Mouse (Mus musculus): ENCODE data around the gene Mapkap1. TPM values are rescaled to one million over a fixed set of nuclear protein-coding genes. Genes with fewer than 3 reads are reported as not detected.

The Mapkap1 gene
- polyA plus RNA-seq, 1 experiment, result 52.5 TPM

GRCm38 (mm10) chr2:34407596-34407995 is 1.0 kb downstream of the Mapkap1 start:
- no peak overlapping the region for H3K27ac ChIP-seq (ENCODE audit: insufficient read depth, low read depth, low read length)
- no peaks in the 10 kb centered on the region for H3K36me3 ChIP-seq (ENCODE audit: control insufficient read depth, insufficient read depth, low read length)
- peaks cover 3% of the 10 kb centered on the region; the same call in 1 of the 2 replicates for H3K4me1 ChIP-seq (ENCODE audit: control insufficient read depth, insufficient read depth, insufficient read length, low read length)
- no peak for TF ChIP-seq CTCF (IDR thresholded peaks at IDR 0.05; ENCODE audit: extremely low read depth, insufficient read length, insufficient replicate concordance, low read depth, low read length)
- no peak for TF ChIP-seq POLR2A (IDR thresholded peaks at IDR 0.05; ENCODE audit: low read depth, low read length)
- 22% methylated on average over 7 of the region's 7 CpGs for WGBS
- no peaks in the 10 kb centered on the region for H3K27me3 ChIP-seq (ENCODE audit: control insufficient read depth, insufficient read depth, low read length)
- peak overlapping the region; percentile 92 for H3K4me3 ChIP-seq (ENCODE audit: low read depth, low read length)

GRCm38 (mm10) chr2:34408341-34408740 is 1.8 kb downstream of the Mapkap1 start:
- 95% methylated on average over 10 of the region's 10 CpGs for WGBS
- no peak overlapping the region for H3K4me3 ChIP-seq (ENCODE audit: low read depth, low read length)
- peaks cover 3% of the 10 kb centered on the region; the same call in 1 of the 2 replicates for H3K4me1 ChIP-seq (ENCODE audit: control insufficient read depth, insufficient read depth, insufficient read length, low read length)
- H3K27me3 ChIP-seq (ENCODE audit: control insufficient read depth, insufficient read depth, low read length), result no peaks in the 10 kb centered on the region
- H3K27ac ChIP-seq (ENCODE audit: insufficient read depth, low read depth, low read length), result no peak overlapping the region
- H3K36me3 ChIP-seq (ENCODE audit: control insufficient read depth, insufficient read depth, low read length), result 0 out of 2 replicates have a peak, but pooled peaks cover 3% of the 10 kb centered on the region
- TF ChIP-seq POLR2A (IDR thresholded peaks at IDR 0.05; ENCODE audit: low read depth, low read length), result no peak
- no peak for TF ChIP-seq CTCF (IDR thresholded peaks at IDR 0.05; ENCODE audit: extremely low read depth, insufficient read length, insufficient replicate concordance, low read depth, low read length)

GRCm38 (mm10) chr2:34409741-34410340 is 3.3 kb downstream of the Mapkap1 start:
- Histone ChIP-seq H3K4me1 (ENCODE audit: control insufficient read depth, insufficient read depth, insufficient read length, low read length) (peaks cover 3% of the 10 kb centered on the region; the same call in 1 of the 2 replicates), H3K36me3 (ENCODE audit: control insufficient read depth, insufficient read depth, low read length) (0 out of 2 replicates have a peak, but pooled peaks cover 3% of the 10 kb centered on the region), H3K4me3 (ENCODE audit: low read depth, low read length) (no peak overlapping the region), H3K27me3 (ENCODE audit: control insufficient read depth, insufficient read depth, low read length) (no peaks in the 10 kb centered on the region), H3K27ac (ENCODE audit: insufficient read depth, low read depth, low read length) (no peak overlapping the region)
- no peak for TF ChIP-seq CTCF (IDR thresholded peaks at IDR 0.05; ENCODE audit: extremely low read depth, insufficient read length, insufficient replicate concordance, low read depth, low read length)
- no peak for TF ChIP-seq POLR2A (IDR thresholded peaks at IDR 0.05; ENCODE audit: low read depth, low read length)
- WGBS, result 71% methylated on average over 5 of the region's 5 CpGs

GRCm38 (mm10) chr2:34420256-34420655 is 13.7 kb downstream of the Mapkap1 start:
- 0 out of 2 replicates have a peak overlapping the region, but pooled peaks have one; percentile 9 for H3K27ac ChIP-seq (ENCODE audit: insufficient read depth, low read depth, low read length)
- no peaks in the 10 kb centered on the region for H3K27me3 ChIP-seq (ENCODE audit: control insufficient read depth, insufficient read depth, low read length)
- no peak overlapping the region for H3K4me3 ChIP-seq (ENCODE audit: low read depth, low read length)
- H3K36me3 ChIP-seq (ENCODE audit: control insufficient read depth, insufficient read depth, low read length), result no peaks in the 10 kb centered on the region; the same call in 1 of the 2 replicates
- TF ChIP-seq POLR2A (IDR thresholded peaks at IDR 0.05; ENCODE audit: low read depth, low read length), result no peak
- TF ChIP-seq CTCF (IDR thresholded peaks at IDR 0.05; ENCODE audit: extremely low read depth, insufficient read length, insufficient replicate concordance, low read depth, low read length), result no peak
- WGBS, result 63% methylated on average over 1 of the region's 1 CpGs
- H3K4me1 ChIP-seq (ENCODE audit: control insufficient read depth, insufficient read depth, insufficient read length, low read length), result peaks cover 4% of the 10 kb centered on the region; the same call in 1 of the 2 replicates

GRCm38 (mm10) chr2:34424186-34424585 is 17.6 kb downstream of the Mapkap1 start:
- WGBS, result 71% methylated on average over 3 of the region's 3 CpGs
- H3K4me3 ChIP-seq (ENCODE audit: low read depth, low read length), result no peak overlapping the region
- H3K4me1 ChIP-seq (ENCODE audit: control insufficient read depth, insufficient read depth, insufficient read length, low read length), result peaks cover 4% of the 10 kb centered on the region; the same call in 1 of the 2 replicates
- no peaks in the 10 kb centered on the region for H3K27me3 ChIP-seq (ENCODE audit: control insufficient read depth, insufficient read depth, low read length)
- peaks cover 2% of the 10 kb centered on the region; the same call in 1 of the 2 replicates for H3K36me3 ChIP-seq (ENCODE audit: control insufficient read depth, insufficient read depth, low read length)
- TF ChIP-seq CTCF (IDR thresholded peaks at IDR 0.05; ENCODE audit: extremely low read depth, insufficient read length, insufficient replicate concordance, low read depth, low read length) (no peak), POLR2A (IDR thresholded peaks at IDR 0.05; ENCODE audit: low read depth, low read length) (no peak)
- H3K27ac ChIP-seq (ENCODE audit: insufficient read depth, low read depth, low read length), result no peak overlapping the region

- Histone ChIP-seq H3K36me3 (ENCODE audit: control insufficient read depth, insufficient read depth, low read length) (peaks cover 2% of the 10 kb centered on the region; the same call in 1 of the 2 replicates), H3K27me3 (ENCODE audit: control insufficient read depth, insufficient read depth, low read length) (no peaks in the 10 kb centered on the region), H3K4me1 (ENCODE audit: control insufficient read depth, insufficient read depth, insufficient read length, low read length) (no peaks in the 10 kb centered on the region), H3K27ac (ENCODE audit: insufficient read depth, low read depth, low read length) (no peak overlapping the region), H3K4me3 (ENCODE audit: low read depth, low read length) (no peak overlapping the region)
- 74% methylated on average over 4 of the region's 4 CpGs for WGBS
- TF ChIP-seq CTCF (IDR thresholded peaks at IDR 0.05; ENCODE audit: extremely low read depth, insufficient read length, insufficient replicate concordance, low read depth, low read length) (no peak), POLR2A (IDR thresholded peaks at IDR 0.05; ENCODE audit: low read depth, low read length) (no peak)
Measured at GRCm38 (mm10) chr2:34425573-34426223, 19.1 kb downstream of the Mapkap1 start.

GRCm38 (mm10) chr2:34430663-34431062 is 24.1 kb downstream of the Mapkap1 start:
- Histone ChIP-seq H3K27ac (ENCODE audit: insufficient read depth, low read depth, low read length) (no peak overlapping the region), H3K4me3 (ENCODE audit: low read depth, low read length) (no peak overlapping the region), H3K4me1 (ENCODE audit: control insufficient read depth, insufficient read depth, insufficient read length, low read length) (no peaks in the 10 kb centered on the region), H3K27me3 (ENCODE audit: control insufficient read depth, insufficient read depth, low read length) (no peaks in the 10 kb centered on the region), H3K36me3 (ENCODE audit: control insufficient read depth, insufficient read depth, low read length) (peaks cover 10% of the 10 kb centered on the region)
- TF ChIP-seq POLR2A (IDR thresholded peaks at IDR 0.05; ENCODE audit: low read depth, low read length), result no peak
- no peak for TF ChIP-seq CTCF (IDR thresholded peaks at IDR 0.05; ENCODE audit: extremely low read depth, insufficient read length, insufficient replicate concordance, low read depth, low read length)
- 98% methylated on average over 8 of the region's 8 CpGs for WGBS

Measured in small intestine, adult 2 months (tissue).